Mouse (Mus musculus): Measurements from ENCODE around the gene Klf1. TPM values are rescaled to one million over a fixed set of nuclear protein-coding genes. Genes with fewer than 3 reads are reported as not detected.
A peak's percentile ranks its signal among the peaks of the same experiment; 100 is the strongest.

Gene Klf1
- polyA plus RNA-seq, 1 experiment = 0.77 TPM

DNA sequence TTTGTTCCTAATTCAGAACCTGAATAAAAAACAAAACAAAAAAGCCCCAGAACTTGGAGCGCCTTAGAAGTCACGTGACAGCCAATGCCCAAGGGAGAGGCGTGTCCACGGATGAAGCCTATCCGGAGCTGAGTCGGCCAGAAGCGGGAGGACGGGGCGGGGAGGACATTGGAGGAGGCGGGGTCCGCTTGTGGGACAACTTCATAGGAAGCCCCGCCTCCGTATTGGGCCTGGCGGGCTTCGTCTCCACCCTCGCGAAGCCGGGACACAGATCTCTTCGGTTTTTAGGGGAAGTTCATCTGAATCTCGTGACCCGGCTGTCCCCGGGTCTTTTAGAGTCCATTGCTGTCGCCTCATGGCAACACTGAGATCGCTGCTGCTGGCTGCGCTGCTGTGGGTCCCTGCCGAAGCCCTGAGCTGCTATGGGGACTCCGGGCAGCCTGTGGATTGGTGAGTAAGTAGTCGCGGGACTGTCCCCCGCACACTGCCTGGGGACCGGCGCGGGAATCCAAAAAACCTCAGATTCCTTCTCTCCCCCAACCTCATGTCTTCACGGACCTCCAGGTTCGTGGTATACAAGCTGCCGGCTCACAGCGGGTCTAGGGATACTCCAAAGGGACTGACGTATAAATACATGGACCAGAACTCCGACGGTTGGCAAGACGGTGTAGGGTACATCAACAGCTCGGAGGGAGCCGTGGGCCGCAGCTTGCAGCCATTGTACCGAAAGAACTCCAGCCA lies 6.9 kb downstream of the Klf1 start, which contains the start of gene Dnase2a:
TSS of gene Dnase2a (plus strand) at position 140 of the 741 bp plus-strand sequence.
- TF ChIP-seq POLR2A (IDR thresholded peaks at IDR 0.05; ENCODE audit: borderline replicate concordance, extremely low read depth, insufficient read depth, insufficient read length, poor library complexity, severe bottlenecking) (peak; percentile 12; the same call in 1 of the 2 replicates), CTCF (IDR thresholded peaks at IDR 0.05; ENCODE audit: borderline replicate concordance, extremely low read depth, insufficient read depth, insufficient read length) (no peak)

DNA sequence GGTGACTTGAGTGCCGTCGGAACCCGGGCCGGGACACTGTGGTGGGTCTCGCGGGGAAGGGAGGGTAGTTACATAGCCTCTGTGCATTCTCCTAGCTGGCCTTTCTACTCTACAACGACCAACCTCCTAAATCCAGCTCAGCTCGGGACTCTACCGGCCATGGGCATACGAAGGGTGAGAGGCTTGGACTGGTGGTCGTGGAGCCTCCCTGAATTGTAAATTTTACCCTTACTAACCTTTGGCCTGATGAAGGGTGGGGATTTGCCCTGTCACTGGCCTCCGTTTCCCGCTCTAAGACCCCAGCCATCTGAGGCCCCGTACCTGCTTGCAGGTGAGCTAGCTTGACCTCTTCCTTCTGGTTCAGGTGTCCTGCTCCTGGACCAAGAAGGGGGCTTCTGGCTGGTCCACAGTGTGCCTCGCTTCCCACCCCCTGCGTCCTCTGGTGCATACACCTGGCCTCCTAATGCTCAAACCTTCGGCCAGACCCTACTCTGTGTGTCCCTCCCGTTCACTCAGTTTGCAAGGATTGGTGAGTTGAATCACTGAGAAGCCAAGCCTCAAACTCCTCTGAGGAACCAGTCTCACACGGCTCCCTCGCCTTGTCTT lies 7.5 kb downstream of the Klf1 start:
- no peak for DNase-seq (ENCODE audit: low read depth)
- TF ChIP-seq CTCF (IDR thresholded peaks at IDR 0.05; ENCODE audit: borderline replicate concordance, extremely low read depth, insufficient read depth, insufficient read length) (no peak), POLR2A (IDR thresholded peaks at IDR 0.05; ENCODE audit: borderline replicate concordance, extremely low read depth, insufficient read depth, insufficient read length, poor library complexity, severe bottlenecking) (no peak)

More for the DNA sequence above, 6.9 kb downstream of the Klf1 start, which contains the start of gene Dnase2a:
- peak; percentile 98 for DNase-seq (ENCODE audit: low read depth)

DNA sequence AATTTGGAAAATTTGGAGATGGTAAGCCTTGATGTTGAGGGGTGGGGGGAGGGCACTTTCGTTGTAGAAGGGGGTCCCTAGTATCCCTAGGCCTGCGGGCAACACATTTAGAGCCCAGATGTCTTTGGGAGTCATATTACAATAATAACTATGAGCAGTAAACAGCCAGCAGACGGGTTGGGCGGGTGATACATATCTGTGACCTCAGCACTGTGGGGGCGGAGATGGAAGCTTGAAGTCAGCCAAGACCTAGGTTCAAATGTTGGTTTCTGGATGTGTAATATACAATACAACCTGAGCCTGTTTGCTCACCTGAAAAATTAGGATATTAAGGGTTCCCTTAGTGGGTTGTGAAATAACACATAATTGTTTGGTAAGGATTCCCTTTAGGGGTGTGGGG lies 8.2 kb downstream of the Klf1 start:
- TF ChIP-seq CTCF (IDR thresholded peaks at IDR 0.05; ENCODE audit: borderline replicate concordance, extremely low read depth, insufficient read depth, insufficient read length) (no peak), POLR2A (IDR thresholded peaks at IDR 0.05; ENCODE audit: borderline replicate concordance, extremely low read depth, insufficient read depth, insufficient read length, poor library complexity, severe bottlenecking) (no peak)
- DNase-seq (ENCODE audit: low read depth) = no peak

- TF ChIP-seq POLR2A (IDR thresholded peaks at IDR 0.05; ENCODE audit: borderline replicate concordance, extremely low read depth, insufficient read depth, insufficient read length, poor library complexity, severe bottlenecking) = no peak
- no peak for TF ChIP-seq CTCF (IDR thresholded peaks at IDR 0.05; ENCODE audit: borderline replicate concordance, extremely low read depth, insufficient read depth, insufficient read length)
- no peak for DNase-seq (ENCODE audit: low read depth)
Observed at GRCm38 (mm10) chr8:84910551-84910950, 8.8 kb downstream of the Klf1 start.

DNA sequence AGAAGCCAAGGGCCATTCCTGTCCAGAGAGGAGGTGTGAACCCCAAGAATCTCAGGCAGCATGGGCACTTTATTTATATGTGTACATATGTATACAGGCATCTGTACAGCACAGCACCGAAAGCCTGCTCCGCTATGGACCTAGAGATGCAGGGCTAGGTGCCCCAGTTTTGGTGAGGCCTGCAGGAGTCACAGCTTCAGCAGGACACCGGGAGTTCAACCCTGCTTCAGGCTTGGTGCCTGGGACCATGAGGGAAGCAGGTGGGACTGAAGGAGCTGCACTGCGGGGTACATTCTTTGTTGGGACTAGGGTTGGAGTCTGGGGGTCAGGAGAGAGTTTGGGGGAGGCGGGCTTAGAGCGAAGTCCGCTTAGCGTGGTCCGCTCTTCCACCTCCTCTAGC lies 10.1 kb downstream of the Klf1 start:
- no peak for DNase-seq (ENCODE audit: low read depth)
- TF ChIP-seq CTCF (IDR thresholded peaks at IDR 0.05; ENCODE audit: borderline replicate concordance, extremely low read depth, insufficient read depth, insufficient read length) (no peak), POLR2A (IDR thresholded peaks at IDR 0.05; ENCODE audit: borderline replicate concordance, extremely low read depth, insufficient read depth, insufficient read length, poor library complexity, severe bottlenecking) (no peak)

GRCm38 (mm10) chr8:84912391-84912790 lies 10.7 kb downstream of the Klf1 start:
- TF ChIP-seq CTCF (IDR thresholded peaks at IDR 0.05; ENCODE audit: borderline replicate concordance, extremely low read depth, insufficient read depth, insufficient read length) = no peak
- DNase-seq (ENCODE audit: low read depth) = no peak

- DNase-seq (ENCODE audit: low read depth) = peak; percentile 65
- no peak for TF ChIP-seq POLR2A (IDR thresholded peaks at IDR 0.05; ENCODE audit: borderline replicate concordance, extremely low read depth, insufficient read depth, insufficient read length, poor library complexity, severe bottlenecking)
- TF ChIP-seq CTCF (IDR thresholded peaks at IDR 0.05; ENCODE audit: borderline replicate concordance, extremely low read depth, insufficient read depth, insufficient read length) = no peak
Observed at GRCm38 (mm10) chr8:84912895-84913501, 11.3 kb downstream of the Klf1 start.

GRCm38 (mm10) chr8:84913502-84913900 lies 11.8 kb downstream of the Klf1 start:
- DNase-seq (ENCODE audit: low read depth) = no peak
- TF ChIP-seq POLR2A (IDR thresholded peaks at IDR 0.05; ENCODE audit: borderline replicate concordance, extremely low read depth, insufficient read depth, insufficient read length, poor library complexity, severe bottlenecking) (no peak), CTCF (IDR thresholded peaks at IDR 0.05; ENCODE audit: borderline replicate concordance, extremely low read depth, insufficient read depth, insufficient read length) (no peak)

GRCm38 (mm10) chr8:84913960-84914359 lies 12.2 kb downstream of the Klf1 start:
- peak; percentile 50 for DNase-seq (ENCODE audit: low read depth)
- peak; percentile 35; the same call in 1 of the 2 replicates for TF ChIP-seq CTCF (IDR thresholded peaks at IDR 0.05; ENCODE audit: borderline replicate concordance, extremely low read depth, insufficient read depth, insufficient read length)
- no peak for TF ChIP-seq POLR2A (IDR thresholded peaks at IDR 0.05; ENCODE audit: borderline replicate concordance, extremely low read depth, insufficient read depth, insufficient read length, poor library complexity, severe bottlenecking)

GRCm38 (mm10) chr8:84915269-84915668 lies 13.5 kb downstream of the Klf1 start:
- no peak for DNase-seq (ENCODE audit: low read depth)
- TF ChIP-seq CTCF (IDR thresholded peaks at IDR 0.05; ENCODE audit: borderline replicate concordance, extremely low read depth, insufficient read depth, insufficient read length) (no peak), POLR2A (IDR thresholded peaks at IDR 0.05; ENCODE audit: borderline replicate concordance, extremely low read depth, insufficient read depth, insufficient read length, poor library complexity, severe bottlenecking) (no peak)

- TF ChIP-seq POLR2A (IDR thresholded peaks at IDR 0.05; ENCODE audit: borderline replicate concordance, extremely low read depth, insufficient read depth, insufficient read length, poor library complexity, severe bottlenecking) = no peak
- DNase-seq (ENCODE audit: low read depth) = no peak
Observed at GRCm38 (mm10) chr8:84917781-84918180, 16.1 kb downstream of the Klf1 start.

All from brain, embryonic 14.5 days (tissue).